Mouse (Mus musculus) bone marrow, adult 2 months (tissue): ENCODE measurements at regions not wholly inside any gene's neighbourhood (a gene's known extent, or its start where the extent isn't known, plus 50 kb on each side); places are given as distances from the start of the nearest gene placed in this dataset.

Experiments
- CTCF ChIP-seq: fragments of 200-500 bp; IDR thresholded peaks from 2 replicates; pipeline ENCODE4 v1.5.1; 2011; ENCODE audit warnings: low read length, control low read depth; ENCODE audit not compliant: control insufficient read depth, insufficient read depth
- POLR2A ChIP-seq: fragments of 200-500 bp; IDR thresholded peaks from 2 replicates; pipeline ENCODE4 v1.6.1; 2011; ENCODE audit warnings: low read depth, mild to moderate bottlenecking, control low read depth, low read length, borderline replicate concordance; ENCODE audit not compliant: control insufficient read depth

GRCm38 (mm10) chr13:110633899-110634298 is 239.1 kb downstream of the Plk2 start:
- no peak for TF ChIP-seq CTCF
- TF ChIP-seq POLR2A = no peak
